Mouse (Mus musculus) urinary bladder, postnatal 25 days (tissue): ENCODE results near the gene Xlr4c.
"Not testable (repeated sequence)": the region's sequence is repeated elsewhere in the genome, so short reads cannot be mapped to it uniquely, and the experiment has no call there.

Experiments used
- DNase-seq: peaks from one replicate; pipeline ENCODE4 v3.0.0; 2022; ENCODE audit warnings: low spot score

The Xlr4c gene

GRCm38 (mm10) chrX:73242821-73243325 is at the start of gene Xlr4c:
Gene Xlr4c (minus strand): TSS chrX:73243130.
- not testable (repeated sequence) for DNase-seq

GRCm38 (mm10) chrX:73265270-73265669 is 22.3 kb upstream of the Xlr4c start, which contains the start of gene Xlr3c:
Gene Xlr3c (minus strand): TSS chrX:73265390.
- not testable (repeated sequence) for DNase-seq

GRCm38 (mm10) chrX:73262428-73262827 is 19.5 kb upstream of the Xlr4c start:
- not testable (repeated sequence) for DNase-seq

- no peak for DNase-seq
Measured at GRCm38 (mm10) chrX:73229288-73229687, 13.6 kb downstream of the Xlr4c start.

GRCm38 (mm10) chrX:73228606-73229214 is 14.2 kb downstream of the Xlr4c start:
- peak; percentile 27 for DNase-seq

- peak; percentile 62 for DNase-seq
Measured at GRCm38 (mm10) chrX:73227914-73228605, 14.9 kb downstream of the Xlr4c start, which contains the start of gene F8a. Gene F8a (plus strand): TSS chrX:73228291.

- DNase-seq, result no peak
Measured at GRCm38 (mm10) chrX:73225365-73225764, 17.6 kb downstream of the Xlr4c start.

- DNase-seq, result not testable (repeated sequence)
Measured at GRCm38 (mm10) chrX:73213819-73214564, 28.9 kb downstream of the Xlr4c start, which contains the start of gene Xlr4b. Gene Xlr4b (plus strand): TSS chrX:73214333.

- DNase-seq, result not testable (repeated sequence)
Measured at GRCm38 (mm10) chrX:73191934-73192333, 51.0 kb downstream of the Xlr4c start, which contains the start of gene Xlr3b. Gene Xlr3b (plus strand): TSS chrX:73192207.
